Mouse (Mus musculus) midbrain, embryonic 10.5 days (tissue): ENCODE data around the gene 1600002K03Rik. TPM values are rescaled to one million over a fixed set of nuclear protein-coding genes. Genes with fewer than 3 reads are reported as not detected.

Source experiments
- DNase-seq: peaks from one replicate; pipeline ENCODE4 v3.0.0-alpha.2; 2017; ENCODE audit warnings: low spot score
- H3K27ac ChIP-seq: fragments of 300-500 bp; sonication (generic); replicated peaks from 2 replicates; pipeline ENCODE4 v1.5.1; 2016; ENCODE audit warnings: mild to moderate bottlenecking
- H3K27me3 ChIP-seq: fragments of 300-500 bp; sonication (generic); 2 replicates; pipeline ENCODE4 v1.6.1; 2016; ENCODE audit warnings: low read depth, mild to moderate bottlenecking; ENCODE audit not compliant: poor library complexity, severe bottlenecking
- H3K36me3 ChIP-seq: fragments of 300-500 bp; sonication (generic); 2 replicates; pipeline ENCODE4 v1.6.1; 2016; ENCODE audit warnings: mild to moderate bottlenecking, moderate library complexity
- H3K4me1 ChIP-seq: fragments of 300-500 bp; sonication (generic); 2 replicates; pipeline ENCODE4 v1.6.1; 2016
- H3K4me3 ChIP-seq: fragments of 300-500 bp; sonication (generic); 2 replicates; pipeline ENCODE4 v1.5.1; 2016; ENCODE audit warnings: mild to moderate bottlenecking, moderate library complexity
- H3K9me3 ChIP-seq: fragments of 300-500 bp; sonication (generic); replicated peaks from 2 replicates; pipeline ENCODE4 v1.6.1; 2016; ENCODE audit warnings: mild to moderate bottlenecking
- WGBS: fragments of 180-500 bp; shearing (Covaris S2); methylation state at CpG from one replicate; pipeline ENCODE4 v1.1.7; 2016; 5-methylcytosine and 5-hydroxymethylcytosine counted together
- polyA plus RNA-seq: library from polyadenylated mRNA; unstranded; fragments of >200 nt; fragmentation: Nextera tagmentation; extraction: Ambion mirVana; gene quantifications from 2 replicates; pipeline ENCODE4 v1.2.1, GENCODE M21; 2016

The 1600002K03Rik gene
- polyA plus RNA-seq, 1 experiment from 2014 or later = 11.2 TPM

- H3K36me3 ChIP-seq = peaks cover 37% of the 10 kb centered on the region
- H3K27ac ChIP-seq = peak overlapping the region; percentile 96
- WGBS = under 1% methylated on average over 48 of the region's 48 CpGs
- H3K4me1 ChIP-seq = peaks cover 99% of the 10 kb centered on the region
- H3K9me3 ChIP-seq = no peaks in the 10 kb centered on the region
- H3K27me3 ChIP-seq = peaks cover 99% of the 10 kb centered on the region
- peak overlapping the region; percentile 60 for H3K4me3 ChIP-seq
- DNase-seq = peak; percentile 82
These were observed 17.8 kb downstream of the 1600002K03Rik start for GRCm38 (mm10) chr10:80190491-80191051.

GRCm38 (mm10) chr10:80193976-80194375, 21.2 kb downstream of the 1600002K03Rik start:
- Histone ChIP-seq H3K9me3 (no peaks in the 10 kb centered on the region), H3K27me3 (peaks cover 85% of the 10 kb centered on the region), H3K4me3 (peak overlapping the region; percentile 31), H3K27ac (peak overlapping the region; percentile 96), H3K4me1 (peaks cover 96% of the 10 kb centered on the region), H3K36me3 (peaks cover 3% of the 10 kb centered on the region)
- DNase-seq = no peak
- 54% methylated on average over 6 of the region's 6 CpGs for WGBS

GRCm38 (mm10) chr10:80194441-80194840, 21.7 kb downstream of the 1600002K03Rik start:
- Histone ChIP-seq H3K4me1 (peaks cover 95% of the 10 kb centered on the region), H3K27me3 (peaks cover 81% of the 10 kb centered on the region)

GRCm38 (mm10) chr10:80196167-80196566, 23.4 kb downstream of the 1600002K03Rik start:
- H3K27ac ChIP-seq = peak overlapping the region; percentile 96
- no peaks in the 10 kb centered on the region for H3K36me3 ChIP-seq
- 0 out of 2 replicates have a peak overlapping the region, but pooled peaks have one; percentile 38 for H3K4me3 ChIP-seq
- peaks cover 92% of the 10 kb centered on the region for H3K4me1 ChIP-seq
- DNase-seq = no peak
- H3K9me3 ChIP-seq = no peaks in the 10 kb centered on the region
- 71% methylated on average over 1 of the region's 1 CpGs for whole genome bisulfite sequencing
- peaks cover 69% of the 10 kb centered on the region for H3K27me3 ChIP-seq

More at GRCm38 (mm10) chr10:80194441-80194840, 21.7 kb downstream of the 1600002K03Rik start:
- no peaks in the 10 kb centered on the region for H3K36me3 ChIP-seq
- H3K27ac ChIP-seq = peak overlapping the region; percentile 96
- no peaks in the 10 kb centered on the region for H3K9me3 ChIP-seq
- H3K4me3 ChIP-seq = peak overlapping the region; percentile 31
- 14% methylated on average over 8 of the region's 8 CpGs for WGBS
- DNase-seq = peak; percentile 66

- Histone ChIP-seq H3K36me3 (no peaks in the 10 kb centered on the region), H3K9me3 (no peaks in the 10 kb centered on the region), H3K27me3 (peaks cover 61% of the 10 kb centered on the region), H3K4me1 (peaks cover 86% of the 10 kb centered on the region), H3K27ac (peak overlapping the region; percentile 96), H3K4me3 (peak overlapping the region; percentile 38)
- DNase-seq = peak; percentile 88
- WGBS = 28% methylated on average over 33 of the region's 33 CpGs
These were observed 24.2 kb downstream of the 1600002K03Rik start for GRCm38 (mm10) chr10:80196778-80197581.

GRCm38 (mm10) chr10:80199440-80200008, 26.8 kb downstream of the 1600002K03Rik start:
- Histone ChIP-seq H3K4me1 (peaks cover 80% of the 10 kb centered on the region), H3K36me3 (no peaks in the 10 kb centered on the region), H3K27me3 (peaks cover 39% of the 10 kb centered on the region), H3K9me3 (no peaks in the 10 kb centered on the region), H3K4me3 (peak overlapping the region; percentile 31; the same call in 1 of the 2 replicates), H3K27ac (peak overlapping the region; percentile 71)
- DNase-seq = peak; percentile 89
- WGBS = 57% methylated on average over 3 of the region's 3 CpGs

- H3K4me3 ChIP-seq = peak overlapping the region; percentile 16; the same call in 1 of the 2 replicates
- H3K4me1 ChIP-seq = peaks cover 80% of the 10 kb centered on the region
- H3K27ac ChIP-seq = peak overlapping the region; percentile 71
- no peaks in the 10 kb centered on the region for H3K36me3 ChIP-seq
- no peaks in the 10 kb centered on the region for H3K9me3 ChIP-seq
- peak; percentile 55 for DNase-seq
- peaks cover 35% of the 10 kb centered on the region for H3K27me3 ChIP-seq
- 51% methylated on average over 6 of the region's 6 CpGs for WGBS
These were observed 27.7 kb downstream of the 1600002K03Rik start for GRCm38 (mm10) chr10:80200485-80200884.

GRCm38 (mm10) chr10:80204055-80204454, 31.3 kb downstream of the 1600002K03Rik start:
- peak overlapping the region; percentile 89 for H3K27ac ChIP-seq
- H3K4me1 ChIP-seq = peaks cover 77% of the 10 kb centered on the region
- no peaks in the 10 kb centered on the region for H3K9me3 ChIP-seq
- H3K27me3 ChIP-seq = peaks cover 20% of the 10 kb centered on the region; the same call in 1 of the 2 replicates
- WGBS = 14% methylated on average over 7 of the region's 7 CpGs
- H3K36me3 ChIP-seq = no peaks in the 10 kb centered on the region
- peak; percentile 71 for DNase-seq
- peak overlapping the region; percentile 31 for H3K4me3 ChIP-seq

- 55% methylated on average over 1 of the region's 1 CpGs for WGBS
- Histone ChIP-seq H3K4me3 (peak overlapping the region; percentile 51; the same call in 1 of the 2 replicates), H3K36me3 (no peaks in the 10 kb centered on the region), H3K27me3 (peaks cover 26% of the 10 kb centered on the region), H3K4me1 (peaks cover 66% of the 10 kb centered on the region), H3K9me3 (no peaks in the 10 kb centered on the region), H3K27ac (peak overlapping the region; percentile 89)
- no peak for DNase-seq
These were observed 34.5 kb downstream of the 1600002K03Rik start for GRCm38 (mm10) chr10:80207201-80207600.

- Histone ChIP-seq H3K27me3 (peaks cover 26% of the 10 kb centered on the region), H3K27ac (peak overlapping the region; percentile 89), H3K4me1 (peaks cover 65% of the 10 kb centered on the region), H3K36me3 (no peaks in the 10 kb centered on the region), H3K4me3 (peak overlapping the region; percentile 51), H3K9me3 (no peaks in the 10 kb centered on the region)
- 31% methylated on average over 10 of the region's 10 CpGs for WGBS
- peak; percentile 78 for DNase-seq
These were observed 34.9 kb downstream of the 1600002K03Rik start for GRCm38 (mm10) chr10:80207676-80208075.

- H3K27ac ChIP-seq = peak overlapping the region; percentile 89
These were observed 35.5 kb downstream of the 1600002K03Rik start for GRCm38 (mm10) chr10:80208248-80208647.

GRCm38 (mm10) chr10:80208841-80209371, 36.2 kb downstream of the 1600002K03Rik start:
- DNase-seq = peak; percentile 68
- peaks cover 26% of the 10 kb centered on the region for H3K27me3 ChIP-seq
- no peaks in the 10 kb centered on the region for H3K36me3 ChIP-seq
- WGBS = 6% methylated on average over 24 of the region's 24 CpGs
- H3K27ac ChIP-seq = peak overlapping the region; percentile 89
- H3K4me1 ChIP-seq = peaks cover 60% of the 10 kb centered on the region
- H3K9me3 ChIP-seq = no peaks in the 10 kb centered on the region
- H3K4me3 ChIP-seq = peak overlapping the region; percentile 51

More at GRCm38 (mm10) chr10:80208248-80208647, 35.5 kb downstream of the 1600002K03Rik start:
- Histone ChIP-seq H3K27me3 (peaks cover 26% of the 10 kb centered on the region), H3K9me3 (no peaks in the 10 kb centered on the region), H3K36me3 (no peaks in the 10 kb centered on the region), H3K4me1 (peaks cover 66% of the 10 kb centered on the region), H3K4me3 (peak overlapping the region; percentile 51)
- no peak for DNase-seq
- WGBS = 67% methylated on average over 4 of the region's 4 CpGs
